Mouse (Mus musculus): ENCODE data around the gene Col9a2.

Gene Col9a2

DNA sequence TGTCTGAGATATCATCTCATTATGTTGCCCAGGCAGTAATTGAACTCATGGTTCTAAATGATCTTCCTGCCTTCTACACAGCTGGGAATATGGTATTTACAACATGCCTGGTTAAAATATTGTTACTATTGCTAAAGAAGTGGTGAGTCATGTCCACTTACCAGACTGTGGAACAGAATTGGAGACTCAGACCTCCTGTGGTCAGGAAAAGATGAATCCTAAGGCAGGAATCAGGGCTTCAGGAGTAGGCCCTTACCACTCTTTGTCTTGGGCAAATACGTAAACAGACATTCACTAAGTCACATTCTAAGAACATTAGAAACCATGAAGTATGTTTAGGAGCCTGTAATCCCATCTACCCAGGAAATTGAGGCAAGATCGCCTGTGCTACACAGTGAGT lies 49.5 kb downstream of the Col9a2 start:
- no peak for DNase-seq

DNA sequence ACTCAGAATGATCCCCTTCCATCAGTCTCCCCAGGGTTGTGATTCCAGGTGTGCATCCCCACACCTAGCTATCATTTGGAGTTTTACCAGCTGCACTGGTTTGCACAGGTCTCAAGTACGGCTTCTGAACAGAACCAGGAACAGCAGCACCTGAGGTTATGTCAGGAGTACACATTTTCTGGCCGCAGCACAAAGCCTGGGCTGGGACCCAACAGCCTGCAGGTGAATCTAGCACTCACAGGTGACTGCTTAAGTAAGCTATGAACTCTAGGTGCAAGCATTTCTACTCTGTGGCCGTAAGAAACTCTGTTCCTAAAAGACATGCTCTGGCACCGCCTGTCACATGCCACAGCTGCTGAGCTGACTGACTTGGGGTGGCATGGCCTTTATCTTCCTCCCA lies 51.0 kb downstream of the Col9a2 start:
- peak; percentile 30 to 69 for DNase-seq

DNA sequence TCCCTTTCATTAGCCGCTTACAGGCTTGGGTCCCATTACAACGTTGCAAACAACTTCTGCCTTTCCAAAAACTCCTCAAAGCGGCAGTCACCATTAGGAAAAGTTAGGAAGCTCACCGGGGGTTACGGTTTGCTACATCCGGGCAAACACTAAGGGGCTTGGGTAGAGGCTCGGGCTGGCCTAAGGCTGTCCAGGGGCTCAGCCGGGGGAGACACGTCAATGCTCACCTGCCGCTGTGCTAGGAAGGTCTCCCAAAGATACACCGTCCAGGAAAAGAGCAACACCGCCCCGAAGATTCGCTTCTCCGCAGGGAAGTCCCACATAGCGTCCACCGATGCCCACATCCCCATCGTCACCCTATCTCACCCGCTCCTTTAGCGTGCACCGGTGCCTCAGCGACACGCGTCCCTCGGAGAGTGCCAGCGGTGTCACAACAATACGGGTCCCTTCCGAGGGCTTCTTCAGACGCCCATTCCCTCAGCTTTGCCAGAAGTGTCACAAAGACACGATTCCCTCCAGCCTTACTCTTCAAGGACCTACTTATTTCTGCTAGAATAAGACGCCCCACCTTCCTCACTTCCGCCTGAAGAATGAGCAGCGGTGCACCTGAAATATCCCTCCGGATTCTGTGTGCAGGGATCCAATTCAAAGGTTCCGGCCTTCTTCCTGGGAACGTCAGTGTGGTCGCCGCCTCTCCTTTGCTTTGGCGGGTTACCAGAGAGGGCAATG lies 58.6 kb downstream of the Col9a2 start, which contains the start of gene Zmpste24:
Gene Zmpste24 (minus strand): TSS at position 592 of the 729 bp plus-strand sequence.
- peak; percentile 87 to 88 for DNase-seq

DNA sequence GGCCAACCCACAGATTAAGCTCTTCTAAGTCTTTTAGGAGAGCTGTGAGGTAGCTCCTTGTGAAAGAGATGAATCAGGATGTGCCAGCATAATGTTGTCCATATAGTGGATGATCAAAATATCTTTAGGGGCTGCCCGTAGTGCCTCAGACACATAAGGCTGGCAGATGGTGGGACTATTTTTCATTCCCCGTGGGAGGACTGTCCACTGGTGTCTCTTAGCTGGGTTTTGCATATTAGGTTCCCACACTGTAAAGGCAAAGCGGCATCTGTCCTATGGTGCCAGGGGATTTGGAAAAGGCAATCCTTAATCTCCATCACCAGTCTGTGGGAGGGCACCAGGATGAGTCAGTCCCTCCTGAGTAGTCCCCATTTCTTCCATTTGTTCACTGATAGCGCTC lies 64.1 kb downstream of the Col9a2 start:
- DNase-seq, result no peak
